ENCODE assay signal across 8 mouse cellular contexts in genomic region chr11:67975252-67975651, GRCm38 (mm10). TPM values are rescaled to one million over a fixed set of nuclear protein-coding genes. Genes with fewer than 3 reads are reported as not detected.
DNase-seq lines count a peak whose midpoint lies in the region; TF ChIP-seq lines count a peak whose summit lies in the region.

No protein-coding gene starts in this region.

- H3K27ac ChIP-seq in gastrocnemius, adult 2 months, result no peak overlapping the region

- no peak for TF ChIP-seq POLR2A in brain, embryonic 14.5 days (IDR thresholded peaks at IDR 0.05; ENCODE audit: borderline replicate concordance, extremely low read depth, insufficient read depth, insufficient read length, poor library complexity, severe bottlenecking)

- intact Hi-C loops in gastrocnemius, adult 2 months (cut with DNase I), result no loop called here

- TF ChIP-seq CTCF in gastrocnemius, adult 2 months (IDR thresholded peaks at IDR 0.05), result peak; percentile 32; the same call in 1 of the 2 replicates
- peak; percentile 40; the same call in 1 of the 2 replicates for TF ChIP-seq CTCF in brain, embryonic 14.5 days (IDR thresholded peaks at IDR 0.05; ENCODE audit: borderline replicate concordance, extremely low read depth, insufficient read depth, insufficient read length)

- no peak overlapping the region for H3K4me3 ChIP-seq in gastrocnemius, adult 2 months

- no peak for DNase-seq in gastrocnemius, adult 2 months
- no peak for DNase-seq in gastrocnemius, postnatal 25 days
- peak; percentile 67 for DNase-seq in lung, postnatal 10 days
- DNase-seq in lung, postnatal 25 days (ENCODE audit: low spot score), result no peak
- DNase-seq in brain, embryonic 14.5 days (ENCODE audit: low read depth), result peak; percentile 76
- DNase-seq in retina, embryonic 14.5 days (ENCODE audit: low spot score), result peak; percentile 77
- DNase-seq in adrenal gland, adult (ENCODE audit: inconsistent age in 2 of 2, low spot score in 1 of 2), result no peak
- DNase-seq in adrenal gland, postnatal 36 days, result no peak

RNA-seq across cellular contexts. Expression of gene Stx8, which starts 9.3 kb away (rescaled TPM):
- 10 to 100 TPM; 21.0 to 25.9 TPM for total RNA-seq in gastrocnemius, adult 2 months (2021)
- 10 to 100 TPM; 22.4 to 23.0 TPM for total RNA-seq in gastrocnemius, postnatal 25 days (2021)
- 20.6 and 23.4 TPM in 2 replicates for polyA plus RNA-seq in brain, embryonic 14.5 days (2012; rRNA removed)
- 10 to 100 TPM; 31.4 to 34.7 TPM for total RNA-seq in adrenal gland, postnatal 36 days (2021)

RNA-seq across cellular contexts. Expression of gene Cfap52, which starts 9.8 kb away (rescaled TPM):
- total RNA-seq in gastrocnemius, adult 2 months (2021), result 1 to 10 TPM; 4.3 to 4.9 TPM
- 1 to 10 TPM; 1.3 to 3.8 TPM for total RNA-seq in gastrocnemius, postnatal 25 days (2021)
- 2.3 and 3.2 TPM in 2 replicates for polyA plus RNA-seq in brain, embryonic 14.5 days (2012; rRNA removed)
- total RNA-seq in adrenal gland, postnatal 36 days (2021), result not detected

RNA-seq across cellular contexts. Expression of gene Usp43, which starts 53.3 kb away (rescaled TPM):
- total RNA-seq in gastrocnemius, adult 2 months (2021), result under 1 TPM; 0.15 to 0.25 TPM
- total RNA-seq in gastrocnemius, postnatal 25 days (2021), result under 1 TPM; 0.33 to 0.64 TPM
- polyA plus RNA-seq in brain, embryonic 14.5 days (2012; rRNA removed), result 1.4 and 1.6 TPM in 2 replicates
- total RNA-seq in adrenal gland, postnatal 36 days (2021), result 1 to 10 TPM in 1 of 2 experiments, under 1 TPM in 1; 0.76 to 1.6 TPM

Comparison
In these comparisons a context has a peak if more than half of its experiments do, and no peak if none do; other contexts are left out.
1. DNase-seq: peak in lung, postnatal 10 days (single experiment), brain, embryonic 14.5 days (single experiment) and retina, embryonic 14.5 days (single experiment); none in gastrocnemius, adult 2 months (single experiment), gastrocnemius, postnatal 25 days (single experiment), lung, postnatal 25 days (single experiment), adrenal gland, adult (0 of 2) and adrenal gland, postnatal 36 days (0 of 2).